10 mouse cellular contexts compared by ENCODE assay signal in the genomic region with DNA sequence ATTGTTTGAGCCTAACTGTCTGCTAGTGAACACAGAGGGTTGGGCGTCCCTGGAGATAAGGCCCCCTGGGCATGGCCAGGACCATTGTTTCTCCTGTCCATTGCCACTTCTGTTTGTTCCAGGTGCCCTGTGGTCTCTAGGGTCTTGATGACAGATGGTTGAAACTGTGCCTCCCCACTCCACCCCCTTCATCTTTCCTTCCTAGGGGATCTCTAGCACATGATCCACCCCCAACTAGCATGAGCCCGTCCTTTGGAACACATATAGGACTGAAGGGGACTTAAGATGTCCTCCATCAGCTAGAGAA. TPM values are rescaled to one million over a fixed set of nuclear protein-coding genes. Genes with fewer than 3 reads are reported as not detected.
DNase-seq lines count a peak whose midpoint lies in the region; ATAC-seq lines count a peak whose summit lies in the region.
"Had no signal": no experiment of that assay in that cellular context is flagged by ENCODE, and none has a peak within 500 bp of the region (broad histone marks: within the 10 kb centered on the region; RNA-seq: fewer than 3 reads in every experiment).

No protein-coding gene starts in this region.

- peak overlapping the region; percentile 73 for H3K27ac ChIP-seq in lung, embryonic 16.5 days (ENCODE audit: low read length)
- H3K27ac ChIP-seq in forebrain, embryonic 16.5 days (ENCODE audit: low read length), result no peak overlapping the region
- H3K27ac ChIP-seq in limb, embryonic 13.5 days, result peak overlapping the region; percentile 97
- H3K27ac ChIP-seq in stomach, embryonic 14.5 days (ENCODE audit: low read length), result peak overlapping the region; percentile 95

- H3K27me3 ChIP-seq in lung, embryonic 16.5 days (ENCODE audit: control insufficient read depth, insufficient read depth, low read depth, low read length), result no peaks in the 10 kb centered on the region
- H3K27me3 ChIP-seq in forebrain, embryonic 16.5 days (replicated peaks; ENCODE audit: control insufficient read depth, insufficient read depth, low read length), result peaks cover 15% of the 10 kb centered on the region; the same call in 1 of the 2 replicates
- no peaks in the 10 kb centered on the region for H3K27me3 ChIP-seq in limb, embryonic 13.5 days
- H3K27me3 ChIP-seq in stomach, embryonic 14.5 days (ENCODE audit: control insufficient read depth, insufficient read depth, low read length), result no peaks in the 10 kb centered on the region

- 41% methylated on average over 2 of the region's 2 CpGs for WGBS in lung, embryonic 16.5 days
- WGBS in forebrain, embryonic 16.5 days, result 42% methylated on average over 2 of the region's 2 CpGs
- 28% methylated on average over 2 of the region's 2 CpGs for WGBS in limb, embryonic 13.5 days
- WGBS in stomach, embryonic 14.5 days, result 45% methylated on average over 2 of the region's 2 CpGs

- no peak overlapping the region for H3K4me3 ChIP-seq in lung, embryonic 16.5 days (ENCODE audit: low read length)
- H3K4me3 ChIP-seq in forebrain, embryonic 16.5 days (replicated peaks; ENCODE audit: low read length), result no peak overlapping the region
- H3K4me3 ChIP-seq in limb, embryonic 13.5 days, result peak overlapping the region; percentile 99
- H3K4me3 ChIP-seq in stomach, embryonic 14.5 days (ENCODE audit: low read depth, low read length), result peak overlapping the region; percentile 80; the same call in 1 of the 2 replicates

- ATAC-seq in lung, embryonic 16.5 days (ENCODE audit: low read depth), result no peak
- no peak for ATAC-seq in forebrain, embryonic 16.5 days
- no peak for ATAC-seq in limb, embryonic 13.5 days (ENCODE audit: low FRiP score, low read depth)
- ATAC-seq in stomach, embryonic 14.5 days (ENCODE audit: insufficient number of reproducible peaks, insufficient read depth, low FRiP score, low read depth), result no peak; the same call in 1 of the 2 replicates
- no peak for ATAC-seq in megakaryocyte progenitor cell, adult 5-6 weeks (replicated peaks; ENCODE audit: poor library complexity)

- peaks cover 25% of the 10 kb centered on the region for H3K4me1 ChIP-seq in lung, embryonic 16.5 days (replicated peaks; ENCODE audit: control insufficient read depth, insufficient read depth, low read length)
- peaks cover 15% of the 10 kb centered on the region for H3K4me1 ChIP-seq in forebrain, embryonic 16.5 days (replicated peaks; ENCODE audit: control insufficient read depth, insufficient read depth, low read length)
- H3K4me1 ChIP-seq in limb, embryonic 13.5 days, result peaks cover 57% of the 10 kb centered on the region
- peaks cover 35% of the 10 kb centered on the region for H3K4me1 ChIP-seq in stomach, embryonic 14.5 days (ENCODE audit: control insufficient read depth, insufficient read depth, low read length)

- H3K4me2 ChIP-seq in lung, embryonic 16.5 days (ENCODE audit: low read depth, low read length), result peak overlapping the region; percentile 66; the same call in 1 of the 2 replicates
- peak overlapping the region; percentile 84; the same call in 1 of the 2 replicates for H3K4me2 ChIP-seq in forebrain, embryonic 16.5 days (ENCODE audit: low read length)
- H3K4me2 ChIP-seq in limb, embryonic 13.5 days (replicated peaks), result peak overlapping the region; percentile 91
- H3K4me2 ChIP-seq in stomach, embryonic 14.5 days (replicated peaks; ENCODE audit: low read depth, low read length), result peak overlapping the region; percentile 78

- H3K36me3 ChIP-seq in lung, embryonic 16.5 days (ENCODE audit: control insufficient read depth, insufficient read depth, low read length), result no peaks in the 10 kb centered on the region
- no peaks in the 10 kb centered on the region for H3K36me3 ChIP-seq in forebrain, embryonic 16.5 days (ENCODE audit: control insufficient read depth, insufficient read depth)
- peaks cover 11% of the 10 kb centered on the region for H3K36me3 ChIP-seq in limb, embryonic 13.5 days
- no peaks in the 10 kb centered on the region; the same call in 1 of the 2 replicates for H3K36me3 ChIP-seq in stomach, embryonic 14.5 days (ENCODE audit: control insufficient read depth, insufficient read depth, low read length)

- no peak for DNase-seq in lung, postnatal 36 days
- no peak for DNase-seq in spleen, postnatal 4 days (ENCODE audit: low spot score in 2 of 2)
- DNase-seq in adrenal gland, adult (ENCODE audit: inconsistent age in 2 of 2, low spot score in 1 of 2), result no peak

- H3K9me3 ChIP-seq in lung, embryonic 16.5 days (ENCODE audit: control insufficient read depth, low read length), result no peaks in the 10 kb centered on the region
- no peaks in the 10 kb centered on the region for H3K9me3 ChIP-seq in forebrain, embryonic 16.5 days (ENCODE audit: control insufficient read depth, low read length)
- H3K9me3 ChIP-seq in limb, embryonic 13.5 days, result no peaks in the 10 kb centered on the region
- no peaks in the 10 kb centered on the region for H3K9me3 ChIP-seq in stomach, embryonic 14.5 days (ENCODE audit: control insufficient read depth, low read depth, low read length)
- H3K9me3 ChIP-seq: megakaryocyte, embryonic 14.5 days had no signal

- peak overlapping the region; percentile 72 for H3K9ac ChIP-seq in lung, embryonic 16.5 days (ENCODE audit: low read length)
- H3K9ac ChIP-seq in forebrain, embryonic 16.5 days (replicated peaks; ENCODE audit: low read depth, low read length), result no peak overlapping the region; the same call in 1 of the 2 replicates
- H3K9ac ChIP-seq in limb, embryonic 13.5 days, result peak overlapping the region; percentile 96
- H3K9ac ChIP-seq in stomach, embryonic 14.5 days (replicated peaks; ENCODE audit: low read depth, low read length), result peak overlapping the region; percentile 78; the same call in 1 of the 2 replicates

RNA-seq across cellular contexts. Expression of gene Oaf, which starts 0.8 kb away (rescaled TPM):
- polyA plus RNA-seq in lung, embryonic 16.5 days (2015; fragmentation: Nextera tagmentation; extraction: Ambion mirVana), result 35.3 and 38.0 TPM in 2 replicates
- 5.7 and 10.5 TPM in 2 replicates for polyA plus RNA-seq in forebrain, embryonic 16.5 days (2015; fragmentation: Nextera tagmentation; extraction: Ambion mirVana)
- 103 and 106 TPM in 2 replicates for polyA plus RNA-seq in limb, embryonic 13.5 days (2015; fragmentation: Nextera tagmentation; extraction: Ambion mirVana)
- polyA plus RNA-seq in stomach, embryonic 14.5 days (2014; fragmentation: Nextera tagmentation; extraction: Ambion mirVana), result 92.9 and 99.3 TPM in 2 replicates
- 19.2 and 20.9 TPM in 2 replicates for total RNA-seq in megakaryocyte progenitor cell, adult 5-6 weeks (2015)
- total RNA-seq in megakaryocyte progenitor cell, adult 5-6 weeks (2017), result 10.0 and 17.0 TPM in 2 replicates

RNA-seq across cellular contexts. Expression of gene Pou2f3, which starts 30.4 kb away (rescaled TPM):
- 0.13 and 0.19 TPM in 2 replicates for polyA plus RNA-seq in lung, embryonic 16.5 days (2015; fragmentation: Nextera tagmentation; extraction: Ambion mirVana)
- not detected in 2 replicates for polyA plus RNA-seq in forebrain, embryonic 16.5 days (2015; fragmentation: Nextera tagmentation; extraction: Ambion mirVana)
- polyA plus RNA-seq in limb, embryonic 13.5 days (2015; fragmentation: Nextera tagmentation; extraction: Ambion mirVana), result 0.74 and 1.1 TPM in 2 replicates
- 0.27 and 0.71 TPM in 2 replicates for polyA plus RNA-seq in stomach, embryonic 14.5 days (2014; fragmentation: Nextera tagmentation; extraction: Ambion mirVana)
- total RNA-seq in megakaryocyte progenitor cell, adult 5-6 weeks (2015), result not detected in 2 replicates
- total RNA-seq in megakaryocyte progenitor cell, adult 5-6 weeks (2017), result not detected in 2 replicates
- polyA plus RNA-seq: spleen, adult 2 months had no signal

Comparison
In these comparisons a context has a peak if more than half of its experiments do, and no peak if none do; other contexts are left out.
1. H3K4me3 ChIP-seq: peak in limb, embryonic 13.5 days (single experiment) and stomach, embryonic 14.5 days (single experiment); none in lung, embryonic 16.5 days (single experiment) and forebrain, embryonic 16.5 days (single experiment).
2. Peak in every context shown above with its lines, with median percentiles within 50 percentile points of each other: H3K4me2 ChIP-seq.